Mouse (Mus musculus) intestine, embryonic 14.5 days (tissue): ENCODE results near the gene Usp34. TPM values are rescaled to one million over a fixed set of nuclear protein-coding genes. Genes with fewer than 3 reads are reported as not detected.

Experiments used
- microRNA-seq: library from miRNA; unstranded; fragments of <30 nt; microRNA quantifications from one replicate; pipeline ENCODE4, GENCODE M21; 2016
- polyA plus RNA-seq: library from polyadenylated mRNA; unstranded; fragments of >200 nt; fragmentation: Nextera tagmentation; extraction: Ambion mirVana; gene quantifications from 2 replicates; pipeline ENCODE4 v1.2.1, GENCODE M21; 2014

The Usp34 gene
- polyA plus RNA-seq, 1 experiment from 2014 or later = 39.3 TPM

Small RNA genes within 50 kb of the gene (microRNA-seq; reads per million reads assigned to microRNA genes)
- not detected for gene Gm47279

Other genes with a start within 250 kb of the Usp34 start
- gene Xpo1, start 50.9 kb upstream of the Usp34 start, polyA plus RNA-seq = 115 and 116 TPM in 2 replicates
- 71.6 and 81.7 TPM in 2 replicates for gene Ahsa2, start 191.1 kb downstream of the Usp34 start, polyA plus RNA-seq
- not detected in 2 replicates for gene 1700093K21Rik, start 214.3 kb downstream of the Usp34 start, polyA plus RNA-seq